Mouse (Mus musculus): Measurements from ENCODE around the gene Ncor2. TPM values are rescaled to one million over a fixed set of nuclear protein-coding genes. Genes with fewer than 3 reads are reported as not detected.

Gene Ncor2
- polyA plus RNA-seq, 1 experiment from 2014 or later: 23.6 TPM

- 88% methylated on average over 5 of the region's 5 CpGs for WGBS
These were observed 100.8 kb downstream of the Ncor2 start for GRCm38 (mm10) chr5:125078220-125078619.

GRCm38 (mm10) chr5:125076183-125076582, 102.8 kb downstream of the Ncor2 start:
- Histone ChIP-seq H3K27me3 (ENCODE audit: control insufficient read depth, insufficient read depth, low read length) (no peaks in the 10 kb centered on the region), H3K4me3 (ENCODE audit: low read depth, low read length) (no peak overlapping the region), H3K4me1 (ENCODE audit: control insufficient read depth, insufficient read depth, low read length) (peaks cover 5% of the 10 kb centered on the region; the same call in 1 of the 2 replicates), H3K4me2 (ENCODE audit: low read depth, severe bottlenecking) (no peak overlapping the region), H3K36me3 (ENCODE audit: control insufficient read depth, insufficient read depth, low read length) (peaks cover 11% of the 10 kb centered on the region), H3K9me3 (ENCODE audit: control insufficient read depth, low read length) (no peaks in the 10 kb centered on the region), H3K27ac (replicated peaks; ENCODE audit: low read depth, low read length) (no peak overlapping the region), H3K9ac (ENCODE audit: low read length) (no peak overlapping the region)
- WGBS: 81% methylated on average over 9 of the region's 9 CpGs
- no peak for ATAC-seq (ENCODE audit: insufficient number of reproducible peaks, low FRiP score, low TSS enrichment, low read depth)
- DNase-seq (ENCODE audit: low spot score): no peak

More at GRCm38 (mm10) chr5:125078220-125078619, 100.8 kb downstream of the Ncor2 start:
- Histone ChIP-seq H3K36me3 (ENCODE audit: control insufficient read depth, insufficient read depth, low read length) (peaks cover 20% of the 10 kb centered on the region), H3K9ac (ENCODE audit: low read length) (no peak overlapping the region), H3K27ac (replicated peaks; ENCODE audit: low read depth, low read length) (no peak overlapping the region), H3K4me1 (ENCODE audit: control insufficient read depth, insufficient read depth, low read length) (no peaks in the 10 kb centered on the region), H3K4me2 (ENCODE audit: low read depth, severe bottlenecking) (no peak overlapping the region), H3K27me3 (ENCODE audit: control insufficient read depth, insufficient read depth, low read length) (no peaks in the 10 kb centered on the region), H3K4me3 (ENCODE audit: low read depth, low read length) (no peak overlapping the region), H3K9me3 (ENCODE audit: control insufficient read depth, low read length) (no peaks in the 10 kb centered on the region)
- ATAC-seq (ENCODE audit: insufficient number of reproducible peaks, low FRiP score, low TSS enrichment, low read depth): no peak
- no peak for DNase-seq (ENCODE audit: low spot score)

- H3K9ac ChIP-seq (ENCODE audit: low read length): no peak overlapping the region
- no peak overlapping the region for H3K27ac ChIP-seq (replicated peaks; ENCODE audit: low read depth, low read length)
- no peaks in the 10 kb centered on the region for H3K9me3 ChIP-seq (ENCODE audit: control insufficient read depth, low read length)
- no peaks in the 10 kb centered on the region for H3K27me3 ChIP-seq (ENCODE audit: control insufficient read depth, insufficient read depth, low read length)
- H3K4me3 ChIP-seq (ENCODE audit: low read depth, low read length): no peak overlapping the region
- H3K4me2 ChIP-seq (ENCODE audit: low read depth, severe bottlenecking): no peak overlapping the region
- peaks cover 19% of the 10 kb centered on the region for H3K4me1 ChIP-seq (ENCODE audit: control insufficient read depth, insufficient read depth, low read length)
- peaks cover 7% of the 10 kb centered on the region for H3K36me3 ChIP-seq (ENCODE audit: control insufficient read depth, insufficient read depth, low read length)
- 69% methylated on average over 9 of the region's 10 CpGs for WGBS
- DNase-seq (ENCODE audit: low spot score) (no peak), ATAC-seq (ENCODE audit: insufficient number of reproducible peaks, low FRiP score, low TSS enrichment, low read depth) (no peak)
These were observed 104.3 kb downstream of the Ncor2 start for GRCm38 (mm10) chr5:125074571-125075171.

GRCm38 (mm10) chr5:125073896-125074295, 105.1 kb downstream of the Ncor2 start:
- no peak for ATAC-seq (ENCODE audit: insufficient number of reproducible peaks, low FRiP score, low TSS enrichment, low read depth)
- peaks cover 7% of the 10 kb centered on the region for H3K36me3 ChIP-seq (ENCODE audit: control insufficient read depth, insufficient read depth, low read length)
- 93% methylated on average over 8 of the region's 8 CpGs for WGBS

GRCm38 (mm10) chr5:125073335-125073734, 105.7 kb downstream of the Ncor2 start:
- no peak overlapping the region for H3K4me2 ChIP-seq (ENCODE audit: low read depth, severe bottlenecking)
- no peaks in the 10 kb centered on the region for H3K27me3 ChIP-seq (ENCODE audit: control insufficient read depth, insufficient read depth, low read length)
- peaks cover 32% of the 10 kb centered on the region for H3K4me1 ChIP-seq (ENCODE audit: control insufficient read depth, insufficient read depth, low read length)
- H3K9me3 ChIP-seq (ENCODE audit: control insufficient read depth, low read length): no peaks in the 10 kb centered on the region
- no peak for ATAC-seq (ENCODE audit: insufficient number of reproducible peaks, low FRiP score, low TSS enrichment, low read depth)
- no peak for DNase-seq (ENCODE audit: low spot score)
- no peak overlapping the region for H3K27ac ChIP-seq (replicated peaks; ENCODE audit: low read depth, low read length)
- no peak overlapping the region for H3K4me3 ChIP-seq (ENCODE audit: low read depth, low read length)
- WGBS: 78% methylated on average over 4 of the region's 4 CpGs
- no peak overlapping the region for H3K9ac ChIP-seq (ENCODE audit: low read length)
- peaks cover 4% of the 10 kb centered on the region; the same call in 1 of the 2 replicates for H3K36me3 ChIP-seq (ENCODE audit: control insufficient read depth, insufficient read depth, low read length)

More at GRCm38 (mm10) chr5:125073896-125074295, 105.1 kb downstream of the Ncor2 start:
- Histone ChIP-seq H3K9ac (ENCODE audit: low read length) (no peak overlapping the region), H3K27ac (replicated peaks; ENCODE audit: low read depth, low read length) (no peak overlapping the region), H3K4me2 (ENCODE audit: low read depth, severe bottlenecking) (no peak overlapping the region), H3K4me3 (ENCODE audit: low read depth, low read length) (no peak overlapping the region), H3K9me3 (ENCODE audit: control insufficient read depth, low read length) (no peaks in the 10 kb centered on the region), H3K4me1 (ENCODE audit: control insufficient read depth, insufficient read depth, low read length) (peaks cover 27% of the 10 kb centered on the region), H3K27me3 (ENCODE audit: control insufficient read depth, insufficient read depth, low read length) (no peaks in the 10 kb centered on the region)
- no peak for DNase-seq (ENCODE audit: low spot score)

GRCm38 (mm10) chr5:125072425-125072824, 106.6 kb downstream of the Ncor2 start:
- H3K4me3 ChIP-seq (ENCODE audit: low read depth, low read length): no peak overlapping the region
- H3K27me3 ChIP-seq (ENCODE audit: control insufficient read depth, insufficient read depth, low read length): no peaks in the 10 kb centered on the region
- ATAC-seq (ENCODE audit: insufficient number of reproducible peaks, low FRiP score, low TSS enrichment, low read depth) (no peak), DNase-seq (ENCODE audit: low spot score) (no peak)
- H3K9me3 ChIP-seq (ENCODE audit: control insufficient read depth, low read length): no peaks in the 10 kb centered on the region
- no peak overlapping the region for H3K27ac ChIP-seq (replicated peaks; ENCODE audit: low read depth, low read length)
- peaks cover 8% of the 10 kb centered on the region for H3K36me3 ChIP-seq (ENCODE audit: control insufficient read depth, insufficient read depth, low read length)
- WGBS: 86% methylated on average over 7 of the region's 7 CpGs
- H3K4me2 ChIP-seq (ENCODE audit: low read depth, severe bottlenecking): no peak overlapping the region
- H3K9ac ChIP-seq (ENCODE audit: low read length): no peak overlapping the region
- H3K4me1 ChIP-seq (ENCODE audit: control insufficient read depth, insufficient read depth, low read length): peaks cover 39% of the 10 kb centered on the region

GRCm38 (mm10) chr5:125071919-125072318, 107.1 kb downstream of the Ncor2 start:
- H3K27me3 ChIP-seq (ENCODE audit: control insufficient read depth, insufficient read depth, low read length): no peaks in the 10 kb centered on the region
- H3K9me3 ChIP-seq (ENCODE audit: control insufficient read depth, low read length): no peaks in the 10 kb centered on the region
- no peak overlapping the region for H3K9ac ChIP-seq (ENCODE audit: low read length)
- peaks cover 39% of the 10 kb centered on the region for H3K4me1 ChIP-seq (ENCODE audit: control insufficient read depth, insufficient read depth, low read length)
- no peak overlapping the region for H3K4me3 ChIP-seq (ENCODE audit: low read depth, low read length)
- H3K27ac ChIP-seq (replicated peaks; ENCODE audit: low read depth, low read length): 0 out of 2 replicates have a peak overlapping the region, but pooled peaks have one; percentile 3
- H3K36me3 ChIP-seq (ENCODE audit: control insufficient read depth, insufficient read depth, low read length): peaks cover 8% of the 10 kb centered on the region
- ATAC-seq (ENCODE audit: insufficient number of reproducible peaks, low FRiP score, low TSS enrichment, low read depth) (no peak), DNase-seq (ENCODE audit: low spot score) (no peak)
- no peak overlapping the region for H3K4me2 ChIP-seq (ENCODE audit: low read depth, severe bottlenecking)
- 53% methylated on average over 4 of the region's 4 CpGs for WGBS

GRCm38 (mm10) chr5:125070399-125070798, 108.6 kb downstream of the Ncor2 start:
- Histone ChIP-seq H3K4me2 (ENCODE audit: low read depth, severe bottlenecking) (no peak overlapping the region), H3K27ac (replicated peaks; ENCODE audit: low read depth, low read length) (no peak overlapping the region)
- DNase-seq (ENCODE audit: low spot score): peak; percentile 46

GRCm38 (mm10) chr5:125069916-125070315, 109.1 kb downstream of the Ncor2 start:
- WGBS: 64% methylated on average over 5 of the region's 5 CpGs
- no peak overlapping the region for H3K4me3 ChIP-seq (ENCODE audit: low read depth, low read length)

More at GRCm38 (mm10) chr5:125070399-125070798, 108.6 kb downstream of the Ncor2 start:
- no peaks in the 10 kb centered on the region for H3K27me3 ChIP-seq (ENCODE audit: control insufficient read depth, insufficient read depth, low read length)
- no peak overlapping the region for H3K4me3 ChIP-seq (ENCODE audit: low read depth, low read length)
- WGBS: 42% methylated on average over 2 of the region's 2 CpGs
- peaks cover 12% of the 10 kb centered on the region for H3K36me3 ChIP-seq (ENCODE audit: control insufficient read depth, insufficient read depth, low read length)
- H3K4me1 ChIP-seq (ENCODE audit: control insufficient read depth, insufficient read depth, low read length): peaks cover 39% of the 10 kb centered on the region
- H3K9me3 ChIP-seq (ENCODE audit: control insufficient read depth, low read length): no peaks in the 10 kb centered on the region
- no peak for ATAC-seq (ENCODE audit: insufficient number of reproducible peaks, low FRiP score, low TSS enrichment, low read depth)
- H3K9ac ChIP-seq (ENCODE audit: low read length): no peak overlapping the region

More at GRCm38 (mm10) chr5:125069916-125070315, 109.1 kb downstream of the Ncor2 start:
- Histone ChIP-seq H3K4me2 (ENCODE audit: low read depth, severe bottlenecking) (no peak overlapping the region), H3K27ac (replicated peaks; ENCODE audit: low read depth, low read length) (no peak overlapping the region; the same call in 1 of the 2 replicates), H3K4me1 (ENCODE audit: control insufficient read depth, insufficient read depth, low read length) (peaks cover 39% of the 10 kb centered on the region), H3K9me3 (ENCODE audit: control insufficient read depth, low read length) (no peaks in the 10 kb centered on the region), H3K9ac (ENCODE audit: low read length) (no peak overlapping the region), H3K36me3 (ENCODE audit: control insufficient read depth, insufficient read depth, low read length) (peaks cover 12% of the 10 kb centered on the region), H3K27me3 (ENCODE audit: control insufficient read depth, insufficient read depth, low read length) (no peaks in the 10 kb centered on the region)
- ATAC-seq (ENCODE audit: insufficient number of reproducible peaks, low FRiP score, low TSS enrichment, low read depth) (no peak), DNase-seq (ENCODE audit: low spot score) (no peak)
